8 mouse cellular contexts compared by ENCODE assay signal in genomic region chr10:61273081-61273843, GRCm38 (mm10). TPM values are rescaled to one million over a fixed set of nuclear protein-coding genes. Genes with fewer than 3 reads are reported as not detected.
DNase-seq lines count a peak whose midpoint lies in the region; ATAC-seq and TF ChIP-seq lines count a peak whose summit lies in the region.

Gene Adamts14 (minus strand): TSS chr10:61273438.

- peak within 1 kb of the TSS; percentile 72 for H3K27ac ChIP-seq in layer of hippocampus, adult 2 months
- 0 out of 2 replicates have a peak within 1 kb of the TSS, but pooled peaks have one; percentile 40 for H3K27ac ChIP-seq in kidney, embryonic 16.5 days (ENCODE audit: low read length)
- no peak within 1 kb of the TSS for H3K27ac ChIP-seq in midbrain, embryonic 11.5 days (ENCODE audit: low read depth, low read length)

- H3K9me3 ChIP-seq in kidney, embryonic 16.5 days (ENCODE audit: low read length), result no peaks in the 10 kb centered on the region
- no peaks in the 10 kb centered on the region for H3K9me3 ChIP-seq in midbrain, embryonic 11.5 days (ENCODE audit: control insufficient read depth, low read length)

- peak within 1 kb of the TSS; percentile 75 for H3K9ac ChIP-seq in kidney, embryonic 16.5 days (replicated peaks; ENCODE audit: low read length)
- peak within 1 kb of the TSS; percentile 66 for H3K9ac ChIP-seq in midbrain, embryonic 11.5 days (ENCODE audit: low read length)

- no peak for DNase-seq in layer of hippocampus, adult 2 months (ENCODE audit: low spot score in 2 of 2)
- DNase-seq in layer of hippocampus, adult 9-10 months (ENCODE audit: low spot score), result no peak
- peak; percentile 42 for DNase-seq in adrenal gland, adult 2 months
- DNase-seq in heart, adult 11 months, result peak; percentile 94
- DNase-seq in midbrain, embryonic 11.5 days (ENCODE audit: low spot score, missing footprints), result peak; percentile 93
- peak; percentile 42 for DNase-seq in yolk sac, embryonic 10.5 days (ENCODE audit: low spot score)
- no peak for DNase-seq in cerebellum, adult 9-10 months

- no peaks in the 10 kb centered on the region for H3K36me3 ChIP-seq in kidney, embryonic 16.5 days (ENCODE audit: insufficient read depth, low read length)
- H3K36me3 ChIP-seq in midbrain, embryonic 11.5 days (ENCODE audit: control insufficient read depth, insufficient read depth, low read length), result no peaks in the 10 kb centered on the region

- WGBS in kidney, embryonic 16.5 days, result under 1% methylated on average over 59 of the region's 75 CpGs
- under 1% methylated on average over 48 of the region's 75 CpGs for WGBS in midbrain, embryonic 11.5 days

- peak within 1 kb of the TSS; percentile 96 for H3K4me2 ChIP-seq in kidney, embryonic 16.5 days (replicated peaks; ENCODE audit: low read depth, low read length)
- peak within 1 kb of the TSS; percentile 92 for H3K4me2 ChIP-seq in midbrain, embryonic 11.5 days

- H3K4me1 ChIP-seq in kidney, embryonic 16.5 days (ENCODE audit: insufficient read depth, low read length), result peaks cover 24% of the 10 kb centered on the region
- H3K4me1 ChIP-seq in midbrain, embryonic 11.5 days (ENCODE audit: control insufficient read depth, insufficient read depth, low read length), result no peaks in the 10 kb centered on the region; the same call in 1 of the 2 replicates

- no peak for TF ChIP-seq CTCF in layer of hippocampus, adult 2 months (conservative IDR thresholded peaks at IDR 0.05)

- peak; percentile 79 for ATAC-seq in kidney, embryonic 16.5 days (ENCODE audit: low FRiP score, low TSS enrichment)
- peak; percentile 80 for ATAC-seq in midbrain, embryonic 11.5 days (ENCODE audit: low FRiP score)

- peak within 1 kb of the TSS; percentile 55 for H3K4me3 ChIP-seq in layer of hippocampus, adult 2 months
- H3K4me3 ChIP-seq in kidney, embryonic 16.5 days (ENCODE audit: low read length), result peak within 1 kb of the TSS; percentile 63
- H3K4me3 ChIP-seq in midbrain, embryonic 11.5 days (ENCODE audit: low read depth, low read length), result peak within 1 kb of the TSS; percentile 53

- no peaks in the 10 kb centered on the region for H3K27me3 ChIP-seq in kidney, embryonic 16.5 days (ENCODE audit: insufficient read depth, low read length)
- peaks cover 27% of the 10 kb centered on the region for H3K27me3 ChIP-seq in midbrain, embryonic 11.5 days (ENCODE audit: control insufficient read depth, insufficient read depth, low read length)

RNA-seq across cellular contexts. Expression of gene Adamts14, which starts in this region (rescaled TPM):
- total RNA-seq in layer of hippocampus, adult 2 months (2021), result 1 to 10 TPM in 1 of 2 experiments, under 1 TPM in 1; 0.92 to 1.5 TPM
- 1 to 10 TPM; 2.1 TPM for total RNA-seq in adrenal gland, adult 2 months (2021)
- polyA plus RNA-seq in adrenal gland, adult 2 months (2012; rRNA removed), result 2.9 and 3.2 TPM in 2 replicates
- polyA plus RNA-seq in kidney, embryonic 16.5 days (2015; fragmentation: Nextera tagmentation; extraction: Ambion mirVana), result 1.6 and 2.0 TPM in 2 replicates
- polyA plus RNA-seq in midbrain, embryonic 11.5 days (2014; fragmentation: Nextera tagmentation; extraction: Ambion mirVana), result 0.21 and 0.31 TPM in 2 replicates

Comparison
In these comparisons a context has a peak if more than half of its experiments do, and no peak if none do; other contexts are left out.
1. Peak in DNase-seq, ATAC-seq, H3K4me3 ChIP-seq, H3K9ac ChIP-seq and H3K4me2 ChIP-seq in midbrain, embryonic 11.5 days; RNA of the gene not detected or under 1 TPM.
2. DNase-seq: peak in adrenal gland, adult 2 months (single experiment), heart, adult 11 months (single experiment) and yolk sac, embryonic 10.5 days (single experiment); none in layer of hippocampus, adult 2 months (0 of 2), layer of hippocampus, adult 9-10 months (single experiment) and cerebellum, adult 9-10 months (single experiment).
3. Peak in every context shown above with its lines, with median percentiles within 50 percentile points of each other: H3K4me3 ChIP-seq.